Mouse (Mus musculus): ENCODE measurements around the gene Kctd2.
"Not testable (repeated sequence)": the region's sequence is repeated elsewhere in the genome, so short reads cannot be mapped to it uniquely, and the experiment has no call there.

- TF ChIP-seq MAFK (IDR thresholded peaks at IDR 0.05; ENCODE audit: insufficient read depth, low read depth, low read length); ZNF384 (IDR thresholded peaks at IDR 0.05; ENCODE audit: low read depth, low read length): not testable (repeated sequence)
Observed at GRCm38 (mm10) chr11:115477388-115477787, 57.5 kb downstream of the Kctd2 start.

Data from ES-E14 (cell line).